Mouse (Mus musculus) embryonic facial prominence, embryonic 13.5 days (tissue): ENCODE data around the gene Agbl3. TPM values are rescaled to one million over a fixed set of nuclear protein-coding genes. Genes with fewer than 3 reads are reported as not detected.

Source experiments
- ATAC-seq: fragments of 200-750 bp; cut with Nextera tagmentation; 2 replicates; pipeline ENCODE4 v1.8.0; 2017; ENCODE audit warnings: low read depth; ENCODE audit not compliant: insufficient number of reproducible peaks, insufficient read depth, low FRiP score, low TSS enrichment
- H3K27ac ChIP-seq: fragments of 300-500 bp; sonication (generic); 2 replicates; pipeline ENCODE4 v1.5.1; 2015; ENCODE audit warnings: moderate library complexity, mild to moderate bottlenecking, inconsistent platforms
- H3K27me3 ChIP-seq: fragments of 300-500 bp; sonication (generic); 2 replicates; pipeline ENCODE4 v1.6.1; 2015; ENCODE audit warnings: mild to moderate bottlenecking, inconsistent platforms
- H3K36me3 ChIP-seq: fragments of 300-500 bp; sonication (generic); 2 replicates; pipeline ENCODE4 v1.6.1; 2015; ENCODE audit warnings: mild to moderate bottlenecking, inconsistent platforms
- H3K4me1 ChIP-seq: fragments of 300-500 bp; sonication (generic); 2 replicates; pipeline ENCODE4 v1.6.1; 2015; ENCODE audit warnings: inconsistent platforms
- H3K4me2 ChIP-seq: fragments of 300-500 bp; sonication (generic); 2 replicates; pipeline ENCODE4 v1.6.1; 2015; ENCODE audit warnings: moderate library complexity, mild to moderate bottlenecking, inconsistent platforms
- H3K4me3 ChIP-seq: fragments of 300-500 bp; sonication (generic); 2 replicates; pipeline ENCODE4 v1.5.1; 2015; ENCODE audit warnings: mild to moderate bottlenecking, inconsistent platforms
- H3K9ac ChIP-seq: fragments of 300-500 bp; sonication (generic); 2 replicates; pipeline ENCODE4 v1.6.1; 2015; ENCODE audit warnings: mild to moderate bottlenecking, inconsistent platforms
- H3K9me3 ChIP-seq: fragments of 300-500 bp; sonication (generic); 2 replicates; pipeline ENCODE4 v1.6.1; 2016; ENCODE audit warnings: inconsistent platforms
- WGBS: fragments of 180-500 bp; shearing (Covaris S2); methylation state at CpG from one replicate; pipeline ENCODE4 v1.1.7; 2015; ENCODE audit warnings: mixed read lengths; 5-methylcytosine and 5-hydroxymethylcytosine counted together
- polyA plus RNA-seq: library from polyadenylated mRNA; unstranded; fragments of >200 nt; fragmentation: Nextera tagmentation; extraction: Ambion mirVana; gene quantifications from 2 replicates; pipeline ENCODE4 v1.2.1, GENCODE M21; 2015

Gene Agbl3
- polyA plus RNA-seq, 1 experiment from 2014 or later, result 9.3 TPM

DNA sequence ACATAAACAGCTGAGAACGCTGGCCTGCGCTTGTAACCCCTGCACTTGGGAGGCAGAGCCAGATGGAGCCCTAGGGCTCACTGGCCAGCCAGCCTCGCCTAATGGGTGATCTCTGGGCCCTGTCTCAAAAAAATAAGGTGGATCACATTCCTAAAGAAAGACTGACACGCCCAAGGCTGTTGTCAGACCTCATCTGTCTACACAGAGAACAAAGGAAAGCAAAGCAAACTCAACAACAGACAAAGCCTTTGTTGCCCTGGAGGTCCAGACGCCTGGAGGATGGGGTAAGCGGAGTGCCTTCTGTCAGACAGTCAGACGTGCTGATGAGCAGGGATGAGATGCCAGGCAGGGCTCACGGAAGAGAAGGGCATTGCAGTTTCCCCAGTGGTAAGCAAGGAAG, 86.6 kb downstream of the Agbl3 start:
- Histone ChIP-seq H3K27me3 (no peaks in the 10 kb centered on the region), H3K27ac (peak overlapping the region; percentile 51), H3K4me1 (peaks cover 47% of the 10 kb centered on the region), H3K9me3 (no peaks in the 10 kb centered on the region), H3K4me2 (no peak overlapping the region), H3K9ac (0 out of 2 replicates have a peak overlapping the region, but pooled peaks have one; percentile 1), H3K4me3 (no peak overlapping the region), H3K36me3 (no peaks in the 10 kb centered on the region)
- 43% methylated on average over 8 of the region's 8 CpGs for WGBS
- ATAC-seq, result no peak

DNA sequence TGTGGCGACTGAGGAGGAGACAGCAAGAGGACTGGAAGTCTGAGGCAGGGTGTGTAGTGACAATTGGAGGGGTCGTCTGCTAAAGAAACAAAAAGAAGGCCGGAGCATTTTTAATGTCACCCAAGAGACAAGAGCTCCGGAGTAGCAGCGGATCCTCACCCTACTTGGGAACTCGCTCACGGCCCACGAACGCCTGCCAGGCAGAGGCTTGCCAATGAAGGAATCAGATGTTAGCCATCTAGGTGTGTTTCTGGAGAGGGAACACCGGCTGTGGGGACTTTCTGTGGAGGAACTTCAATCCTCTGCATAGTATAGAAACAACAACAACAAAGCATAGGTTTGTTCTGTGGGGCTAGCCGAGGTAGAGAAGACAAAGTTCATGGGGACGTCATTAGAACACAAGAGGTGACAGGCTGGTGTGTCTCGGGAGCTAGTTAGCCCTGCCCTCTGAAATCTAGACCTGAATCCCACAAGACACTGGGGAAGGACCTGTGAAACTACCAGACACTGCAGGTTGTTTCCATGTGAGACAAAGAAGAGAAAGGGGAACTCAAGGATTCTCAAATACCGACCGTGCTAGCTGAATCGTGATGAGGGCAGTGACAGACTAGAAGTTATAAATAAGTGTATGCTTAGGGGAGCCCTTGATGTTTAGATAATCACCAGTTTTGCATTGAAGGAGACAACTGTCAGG, 87.2 kb downstream of the Agbl3 start:
- Histone ChIP-seq H3K4me3 (no peak overlapping the region), H3K36me3 (no peaks in the 10 kb centered on the region), H3K27ac (peak overlapping the region; percentile 51; the same call in 1 of the 2 replicates), H3K9ac (0 out of 2 replicates have a peak overlapping the region, but pooled peaks have one; percentile 1), H3K27me3 (no peaks in the 10 kb centered on the region), H3K9me3 (no peaks in the 10 kb centered on the region), H3K4me2 (no peak overlapping the region), H3K4me1 (peaks cover 53% of the 10 kb centered on the region)
- ATAC-seq, result no peak
- WGBS, result 75% methylated on average over 16 of the region's 16 CpGs

DNA sequence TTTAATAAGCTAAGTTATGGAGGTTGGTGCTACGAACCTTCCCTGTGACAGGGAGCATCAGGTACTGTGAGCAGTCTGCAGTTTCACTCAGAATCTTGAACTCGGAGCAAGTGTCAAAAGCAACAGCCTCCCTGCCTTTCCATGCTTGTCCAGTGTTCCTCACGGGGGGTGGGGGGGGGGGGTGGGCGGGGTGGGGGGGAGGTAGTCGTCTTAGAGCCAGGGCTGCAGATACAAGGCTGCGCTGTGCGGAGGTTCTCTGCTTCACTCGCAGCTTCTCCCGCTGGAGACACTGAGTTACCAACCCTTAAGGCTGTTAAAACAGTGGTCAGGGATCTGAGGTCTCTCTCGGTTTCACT, 87.7 kb downstream of the Agbl3 start:
- H3K4me1 ChIP-seq, result peaks cover 51% of the 10 kb centered on the region
- H3K27me3 ChIP-seq, result no peaks in the 10 kb centered on the region
- WGBS, result 72% methylated on average over 10 of the region's 10 CpGs
- H3K9ac ChIP-seq, result no peak overlapping the region
- no peak overlapping the region for H3K4me3 ChIP-seq
- no peaks in the 10 kb centered on the region for H3K9me3 ChIP-seq
- no peaks in the 10 kb centered on the region for H3K36me3 ChIP-seq
- no peak overlapping the region for H3K27ac ChIP-seq
- no peak for ATAC-seq
- no peak overlapping the region for H3K4me2 ChIP-seq

DNA sequence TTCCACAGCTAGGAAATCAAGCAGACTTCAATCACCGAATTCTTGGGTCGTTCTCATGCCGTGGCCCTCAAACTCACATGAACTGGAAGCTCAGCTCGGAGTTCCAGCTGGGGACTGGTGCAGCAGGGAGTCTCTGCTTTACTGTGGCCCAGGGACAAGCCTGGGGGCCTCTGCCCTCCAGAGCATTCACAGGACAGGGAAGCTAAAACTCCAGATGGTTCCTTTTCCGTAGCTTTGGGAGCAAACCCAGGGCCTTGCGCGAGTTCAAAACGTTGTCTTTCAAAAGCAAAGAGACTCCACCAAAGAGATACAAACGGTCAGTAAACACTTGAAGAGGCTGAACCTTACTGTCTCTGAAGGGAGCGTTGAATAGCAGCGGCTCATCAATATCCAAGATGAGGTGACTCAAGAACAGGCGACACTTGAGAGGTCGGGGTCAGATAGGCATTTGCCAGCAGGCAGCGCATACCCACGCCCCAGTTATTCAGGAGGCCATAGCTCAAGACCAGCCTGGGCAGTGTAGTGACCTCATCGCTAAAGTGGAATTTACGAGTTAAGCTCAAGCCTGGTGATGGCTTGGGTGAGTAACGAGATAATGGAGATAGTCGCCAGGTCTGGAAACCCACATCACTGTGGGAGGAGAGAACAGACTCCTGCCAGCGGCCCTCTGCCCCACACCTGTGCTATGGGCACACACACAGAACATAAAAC, 88.4 kb downstream of the Agbl3 start:
- no peaks in the 10 kb centered on the region for H3K9me3 ChIP-seq
- H3K4me2 ChIP-seq, result no peak overlapping the region
- no peak for ATAC-seq
- no peak overlapping the region for H3K4me3 ChIP-seq
- H3K9ac ChIP-seq, result no peak overlapping the region
- no peak overlapping the region for H3K27ac ChIP-seq
- no peaks in the 10 kb centered on the region for H3K27me3 ChIP-seq
- WGBS, result 86% methylated on average over 20 of the region's 20 CpGs
- no peaks in the 10 kb centered on the region for H3K36me3 ChIP-seq
- H3K4me1 ChIP-seq, result peaks cover 47% of the 10 kb centered on the region

DNA sequence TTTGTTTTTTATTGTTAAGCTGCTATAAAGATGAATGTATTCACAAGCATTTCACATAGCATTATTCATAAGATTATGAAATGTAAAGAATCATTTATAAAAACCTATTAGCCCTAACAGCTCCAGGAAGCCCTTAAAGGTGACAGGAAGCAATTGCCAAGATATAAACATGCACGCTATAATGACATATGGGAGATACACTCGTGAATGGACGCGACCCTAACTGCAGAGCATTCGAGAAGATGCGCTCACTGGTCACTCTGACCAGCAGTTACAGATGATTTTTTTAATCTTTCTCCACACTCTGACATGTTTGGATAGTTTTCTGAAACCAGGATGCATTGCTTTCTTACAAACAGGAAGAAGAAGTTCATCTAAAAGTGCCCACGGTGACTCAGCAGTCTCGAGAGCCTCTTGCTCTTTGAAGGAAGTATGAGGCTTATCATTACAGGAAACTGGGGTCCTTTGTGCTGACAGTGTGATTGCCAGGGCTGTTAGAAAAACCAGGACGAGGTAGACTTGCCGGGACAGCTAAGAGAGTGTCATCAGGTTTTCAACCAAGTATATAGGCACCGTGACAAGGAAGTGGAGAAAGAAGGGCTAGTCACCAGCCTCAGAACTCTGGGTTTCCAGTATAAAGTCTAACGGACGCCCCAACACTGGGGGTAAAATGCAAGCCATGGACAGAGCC, 89.1 kb downstream of the Agbl3 start:
- Histone ChIP-seq H3K36me3 (no peaks in the 10 kb centered on the region), H3K4me2 (no peak overlapping the region), H3K27me3 (no peaks in the 10 kb centered on the region), H3K27ac (peak overlapping the region; percentile 90), H3K4me3 (no peak overlapping the region), H3K9ac (0 out of 2 replicates have a peak overlapping the region, but pooled peaks have one; percentile 27), H3K9me3 (no peaks in the 10 kb centered on the region), H3K4me1 (peaks cover 54% of the 10 kb centered on the region)
- no peak for ATAC-seq
- 71% methylated on average over 13 of the region's 13 CpGs for WGBS

DNA sequence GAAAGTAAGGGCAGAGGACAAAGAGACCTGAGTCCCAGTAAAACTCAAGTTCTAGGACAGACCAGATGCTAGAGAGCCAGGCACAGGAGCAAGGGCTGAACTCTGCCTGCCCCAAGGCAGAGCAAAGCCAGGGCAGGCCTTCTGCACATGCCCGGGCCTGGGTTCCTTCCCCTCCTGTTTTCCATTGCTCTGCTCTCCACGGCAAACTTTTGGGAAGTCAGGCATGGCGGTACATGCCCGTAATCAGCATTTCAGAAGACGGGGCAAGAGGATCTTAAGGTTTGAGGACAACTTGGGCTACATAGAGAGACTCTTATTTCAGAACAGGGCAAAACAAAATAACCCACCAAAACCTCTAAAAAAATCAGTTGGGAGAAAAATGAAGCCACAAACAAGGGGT, 89.9 kb downstream of the Agbl3 start:
- H3K4me1 ChIP-seq, result peaks cover 62% of the 10 kb centered on the region
- 0 out of 2 replicates have a peak overlapping the region, but pooled peaks have one; percentile 27 for H3K9ac ChIP-seq
- H3K4me2 ChIP-seq, result no peak overlapping the region
- H3K36me3 ChIP-seq, result peaks cover 1% of the 10 kb centered on the region
- H3K4me3 ChIP-seq, result no peak overlapping the region
- H3K27me3 ChIP-seq, result no peaks in the 10 kb centered on the region
- WGBS, result 52% methylated on average over 5 of the region's 5 CpGs
- peak overlapping the region; percentile 90 for H3K27ac ChIP-seq
- no peak for ATAC-seq
- no peaks in the 10 kb centered on the region for H3K9me3 ChIP-seq

DNA sequence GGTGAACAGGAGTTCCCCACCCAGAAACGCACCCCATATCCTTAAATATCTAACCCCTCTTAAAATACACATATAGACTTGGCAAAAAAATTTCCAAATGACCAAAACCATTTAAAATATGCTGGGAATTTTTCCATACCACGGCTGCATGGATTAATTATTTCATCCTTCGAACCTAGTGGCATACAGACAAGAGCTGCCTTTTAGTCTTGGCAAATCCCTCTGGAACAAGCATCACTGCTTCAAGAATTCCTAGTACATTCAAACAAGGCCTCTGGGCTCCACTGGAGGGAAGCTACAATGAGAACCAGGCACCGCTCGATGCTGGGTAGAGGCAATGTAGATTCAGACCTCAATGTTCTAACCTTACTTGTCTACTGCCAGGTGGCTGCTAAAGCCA, 90.5 kb downstream of the Agbl3 start:
- H3K4me1 ChIP-seq, result peaks cover 57% of the 10 kb centered on the region
- H3K9me3 ChIP-seq, result no peaks in the 10 kb centered on the region
- ATAC-seq, result no peak
- peaks cover 7% of the 10 kb centered on the region for H3K36me3 ChIP-seq
- 31% methylated on average over 5 of the region's 5 CpGs for WGBS
- H3K4me3 ChIP-seq, result no peak overlapping the region
- H3K27ac ChIP-seq, result peak overlapping the region; percentile 90
- H3K27me3 ChIP-seq, result no peaks in the 10 kb centered on the region
- no peak overlapping the region for H3K4me2 ChIP-seq
- no peak overlapping the region for H3K9ac ChIP-seq

DNA sequence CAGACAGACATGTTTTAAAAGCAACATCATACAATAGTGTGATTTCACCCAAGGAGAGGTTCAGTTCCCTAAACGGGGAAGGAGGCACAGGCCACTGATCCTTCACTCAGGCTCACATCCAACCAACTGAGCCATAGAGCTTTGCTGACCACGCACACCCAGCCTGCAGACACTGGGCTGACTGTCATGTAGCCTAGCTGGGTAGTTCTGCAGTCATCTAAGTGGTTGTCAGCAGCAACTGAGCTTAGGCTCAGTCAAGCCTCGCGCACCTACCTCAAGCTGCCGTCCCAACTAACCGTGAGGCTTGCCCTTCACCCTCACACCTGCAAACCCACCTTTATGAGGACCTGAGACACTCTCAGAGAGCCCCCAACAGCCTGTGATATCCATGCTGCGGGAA, 91.7 kb downstream of the Agbl3 start:
- Histone ChIP-seq H3K9me3 (no peaks in the 10 kb centered on the region), H3K27me3 (no peaks in the 10 kb centered on the region), H3K4me3 (no peak overlapping the region), H3K4me1 (peaks cover 59% of the 10 kb centered on the region), H3K9ac (no peak overlapping the region), H3K4me2 (no peak overlapping the region), H3K27ac (peak overlapping the region; percentile 52), H3K36me3 (peaks cover 12% of the 10 kb centered on the region)
- ATAC-seq, result no peak
- 88% methylated on average over 7 of the region's 7 CpGs for WGBS

DNA sequence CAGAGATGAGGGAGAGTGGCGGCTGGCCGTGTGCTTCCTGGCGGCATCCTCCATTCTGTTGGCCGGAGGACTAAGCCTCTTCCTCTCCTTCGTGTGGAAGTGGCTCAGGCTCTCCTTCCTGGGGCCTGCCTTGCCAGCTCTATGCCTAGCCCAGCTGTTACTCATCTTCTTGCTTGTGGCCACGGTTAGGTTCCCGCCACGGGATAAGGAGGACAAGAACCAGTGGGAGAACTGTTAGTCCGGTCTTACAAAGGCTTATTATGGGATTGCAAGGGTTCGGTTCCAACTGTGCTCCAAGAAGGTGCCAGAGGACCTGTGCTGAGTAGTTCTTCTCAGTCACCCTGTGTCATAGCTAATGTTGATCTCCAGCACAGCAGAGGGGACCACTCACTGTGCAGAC, 92.6 kb downstream of the Agbl3 start:
- Histone ChIP-seq H3K27me3 (no peaks in the 10 kb centered on the region), H3K4me3 (no peak overlapping the region), H3K27ac (no peak overlapping the region), H3K4me2 (no peak overlapping the region), H3K9me3 (no peaks in the 10 kb centered on the region), H3K9ac (no peak overlapping the region), H3K4me1 (peaks cover 59% of the 10 kb centered on the region), H3K36me3 (peaks cover 12% of the 10 kb centered on the region)
- 84% methylated on average over 10 of the region's 10 CpGs for WGBS
- ATAC-seq, result no peak

DNA sequence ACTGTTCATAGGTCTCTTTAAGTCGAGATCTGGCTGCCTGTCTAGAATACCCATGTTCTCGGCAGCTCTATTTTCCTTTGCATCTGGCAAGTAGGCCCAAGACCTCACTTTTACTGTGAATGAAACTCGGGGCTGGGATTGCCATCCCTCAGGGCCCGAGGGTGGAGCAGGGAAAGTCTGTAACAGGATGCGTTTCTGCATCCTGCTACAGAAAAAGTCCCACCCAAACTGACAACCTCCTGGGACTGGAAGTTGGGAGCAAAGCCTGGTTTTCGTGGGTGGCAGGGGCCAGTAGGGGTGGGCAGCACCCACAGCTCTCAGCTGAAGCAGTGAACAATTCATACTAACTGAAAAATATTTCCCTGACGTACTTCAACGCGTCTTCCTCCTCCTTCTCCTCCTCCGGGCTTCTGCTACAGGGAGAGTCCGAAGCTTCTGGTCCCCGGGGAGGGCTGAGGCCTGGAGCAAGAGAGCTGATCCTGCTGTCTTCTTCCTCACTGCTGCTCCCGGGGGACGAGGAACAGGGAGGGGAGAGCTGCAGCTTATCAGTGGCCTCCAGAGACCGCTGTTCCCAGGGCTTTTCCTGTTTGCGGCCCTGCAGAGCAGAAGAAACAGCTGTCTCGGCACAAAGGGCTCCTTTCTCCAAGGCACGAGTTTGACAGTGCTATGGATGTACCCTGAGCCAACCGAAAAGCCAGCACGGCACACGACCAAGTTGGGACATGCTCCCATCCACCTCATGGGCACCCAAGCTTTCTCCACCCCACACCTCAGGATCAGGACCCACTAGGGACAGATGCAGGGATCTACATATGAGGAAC, 94.1 kb downstream of the Agbl3 start:
- Histone ChIP-seq H3K36me3 (peaks cover 12% of the 10 kb centered on the region), H3K27ac (peak overlapping the region; percentile 69), H3K4me1 (peaks cover 69% of the 10 kb centered on the region), H3K4me3 (no peak overlapping the region), H3K9me3 (no peaks in the 10 kb centered on the region), H3K4me2 (no peak overlapping the region), H3K27me3 (no peaks in the 10 kb centered on the region), H3K9ac (peak overlapping the region; percentile 52)
- ATAC-seq, result no peak
- 45% methylated on average over 21 of the region's 21 CpGs for WGBS

DNA sequence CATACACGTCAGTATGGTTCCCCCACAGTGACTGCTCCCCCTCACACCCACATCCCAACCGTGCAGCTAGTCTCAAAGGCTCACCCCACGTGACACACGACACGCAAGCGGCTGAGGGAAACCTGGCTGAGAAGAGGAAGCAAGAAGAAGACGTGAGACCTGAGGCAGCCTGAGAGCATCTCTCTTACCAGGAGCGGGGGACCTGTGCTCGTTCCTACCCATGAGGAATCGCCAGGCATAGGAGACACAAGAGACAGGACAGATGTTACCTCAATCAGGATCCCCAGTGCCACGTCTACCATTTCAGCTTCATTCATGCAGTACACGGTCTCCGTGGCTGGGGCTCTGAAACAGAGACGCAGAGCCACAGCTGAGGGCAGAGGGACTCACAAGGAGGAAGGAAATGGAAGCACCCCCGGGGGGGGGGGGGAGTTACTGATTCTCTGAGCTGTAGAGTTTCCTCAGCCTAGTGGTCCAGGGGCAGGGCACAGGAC, 95.1 kb downstream of the Agbl3 start:
- H3K27me3 ChIP-seq, result no peaks in the 10 kb centered on the region
- H3K4me2 ChIP-seq, result no peak overlapping the region
- 78% methylated on average over 15 of the region's 15 CpGs for WGBS
- H3K4me3 ChIP-seq, result no peak overlapping the region
- no peaks in the 10 kb centered on the region for H3K9me3 ChIP-seq
- 0 out of 2 replicates have a peak overlapping the region, but pooled peaks have one; percentile 52 for H3K9ac ChIP-seq
- ATAC-seq, result no peak
- H3K27ac ChIP-seq, result peak overlapping the region; percentile 69; the same call in 1 of the 2 replicates
- peaks cover 17% of the 10 kb centered on the region for H3K36me3 ChIP-seq
- H3K4me1 ChIP-seq, result peaks cover 62% of the 10 kb centered on the region
